Mouse (Mus musculus) heart, embryonic 15.5 days (tissue): Measurements from ENCODE around the gene Fyn. TPM values are rescaled to one million over a fixed set of nuclear protein-coding genes. Genes with fewer than 3 reads are reported as not detected.

ENCODE experiments used
- ATAC-seq: fragments of 200-750 bp; cut with Nextera tagmentation; replicated peaks from 2 replicates; pipeline ENCODE4 v1.8.0; 2017; ENCODE audit warnings: low read depth, moderate TSS enrichment; ENCODE audit not compliant: insufficient number of reproducible peaks, insufficient read depth, low FRiP score
- H3K27ac ChIP-seq: fragments of 300-500 bp; sonication (generic); 2 replicates; pipeline ENCODE4 v1.5.1; 2015; ENCODE audit warnings: mild to moderate bottlenecking, inconsistent platforms
- H3K27me3 ChIP-seq: fragments of 300-500 bp; sonication (generic); 2 replicates; pipeline ENCODE4 v1.6.1; 2015; ENCODE audit warnings: inconsistent platforms
- H3K36me3 ChIP-seq: fragments of 300-500 bp; sonication (generic); 2 replicates; pipeline ENCODE4 v1.6.1; 2015; ENCODE audit warnings: mild to moderate bottlenecking, inconsistent platforms
- H3K4me1 ChIP-seq: fragments of 300-500 bp; sonication (generic); replicated peaks from 2 replicates; pipeline ENCODE4 v1.6.1; 2015; ENCODE audit warnings: inconsistent platforms
- H3K4me2 ChIP-seq: fragments of 300-500 bp; sonication (generic); 2 replicates; pipeline ENCODE4 v1.6.1; 2015; ENCODE audit warnings: inconsistent platforms, mild to moderate bottlenecking, moderate library complexity
- H3K4me3 ChIP-seq: fragments of 300-500 bp; sonication (generic); 2 replicates; pipeline ENCODE4 v1.5.1; 2015; ENCODE audit warnings: mild to moderate bottlenecking, inconsistent platforms
- H3K9ac ChIP-seq: fragments of 300-500 bp; sonication (generic); 2 replicates; pipeline ENCODE4 v1.6.1; 2015; ENCODE audit warnings: mild to moderate bottlenecking, inconsistent platforms
- H3K9me3 ChIP-seq: fragments of 300-500 bp; sonication (generic); replicated peaks from 2 replicates; pipeline ENCODE4 v1.6.1; 2016; ENCODE audit warnings: inconsistent platforms
- WGBS: fragments of 180-500 bp; shearing (Covaris S2); methylation state at CpG from one replicate; pipeline ENCODE4 v1.1.7; 2015; ENCODE audit warnings: mixed read lengths; 5-methylcytosine and 5-hydroxymethylcytosine counted together
- polyA plus RNA-seq: library from polyadenylated mRNA; unstranded; fragments of >200 nt; fragmentation: Nextera tagmentation; extraction: Ambion mirVana; gene quantifications from 2 replicates; pipeline ENCODE4 v1.2.1, GENCODE M21; 2015

Gene Fyn
- polyA plus RNA-seq, 1 experiment from 2014 or later = 12.7 TPM

GRCm38 (mm10) chr10:39516541-39517133 lies 148.0 kb downstream of the Fyn start:
- H3K27me3 ChIP-seq = no peaks in the 10 kb centered on the region
- ATAC-seq = no peak
- H3K36me3 ChIP-seq = peaks cover 4% of the 10 kb centered on the region
- no peak overlapping the region for H3K9ac ChIP-seq
- H3K9me3 ChIP-seq = no peaks in the 10 kb centered on the region
- H3K4me1 ChIP-seq = peaks cover 24% of the 10 kb centered on the region
- no peak overlapping the region for H3K27ac ChIP-seq
- no peak overlapping the region for H3K4me2 ChIP-seq
- WGBS = 80% methylated on average over 6 of the region's 6 CpGs
- H3K4me3 ChIP-seq = no peak overlapping the region

DNA sequence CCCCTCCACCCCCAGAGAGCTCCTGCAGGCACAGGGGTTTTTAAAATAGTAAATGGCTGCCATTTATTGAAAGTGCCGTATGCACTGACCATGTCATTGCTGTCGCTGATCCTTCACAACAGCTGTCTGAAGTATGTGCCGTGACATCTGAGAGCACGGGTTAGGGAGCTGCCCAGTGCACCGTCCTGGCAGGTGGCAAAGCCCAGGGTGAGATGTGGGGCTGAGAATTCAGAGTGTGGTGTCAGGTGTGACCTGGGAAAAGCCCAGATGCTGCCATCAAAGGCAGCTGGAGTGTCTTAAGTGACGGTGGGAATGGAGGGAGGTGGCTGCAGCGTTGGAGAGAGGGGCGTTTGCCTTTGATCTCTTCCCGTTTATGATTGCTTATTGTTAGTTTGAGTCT lies 148.7 kb downstream of the Fyn start:
- WGBS = 67% methylated on average over 9 of the region's 9 CpGs
- Histone ChIP-seq H3K27me3 (no peaks in the 10 kb centered on the region), H3K9ac (no peak overlapping the region), H3K4me1 (peaks cover 31% of the 10 kb centered on the region), H3K27ac (no peak overlapping the region), H3K4me2 (no peak overlapping the region), H3K4me3 (no peak overlapping the region), H3K36me3 (peaks cover 4% of the 10 kb centered on the region), H3K9me3 (no peaks in the 10 kb centered on the region)
- no peak for ATAC-seq

DNA sequence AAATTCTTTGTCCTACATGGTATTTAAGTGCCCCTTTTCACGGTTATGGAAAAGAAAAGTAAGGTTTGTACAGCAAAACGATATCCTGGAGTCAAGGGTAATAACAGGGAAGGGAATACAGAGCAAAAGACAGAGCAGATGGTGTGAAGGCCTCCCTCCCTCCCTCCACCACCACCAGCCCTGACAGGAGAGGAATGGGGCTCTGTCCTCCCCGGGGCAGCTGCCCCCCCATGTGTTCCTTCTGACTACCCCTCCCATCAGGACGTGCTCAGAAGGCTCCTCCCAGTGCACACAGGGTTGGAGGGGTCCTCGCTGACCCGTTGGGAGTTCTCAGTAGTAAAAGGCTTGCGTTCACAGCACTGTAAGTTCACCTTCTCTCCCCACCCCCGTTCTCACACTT lies 149.6 kb downstream of the Fyn start:
- H3K9me3 ChIP-seq = no peaks in the 10 kb centered on the region
- H3K27ac ChIP-seq = peak overlapping the region; percentile 5; the same call in 1 of the 2 replicates
- H3K36me3 ChIP-seq = peaks cover 4% of the 10 kb centered on the region
- ATAC-seq = no peak
- no peak overlapping the region for H3K4me2 ChIP-seq
- WGBS = 62% methylated on average over 8 of the region's 8 CpGs
- H3K4me1 ChIP-seq = peaks cover 34% of the 10 kb centered on the region
- H3K4me3 ChIP-seq = no peak overlapping the region
- no peak overlapping the region for H3K9ac ChIP-seq
- no peaks in the 10 kb centered on the region for H3K27me3 ChIP-seq

DNA sequence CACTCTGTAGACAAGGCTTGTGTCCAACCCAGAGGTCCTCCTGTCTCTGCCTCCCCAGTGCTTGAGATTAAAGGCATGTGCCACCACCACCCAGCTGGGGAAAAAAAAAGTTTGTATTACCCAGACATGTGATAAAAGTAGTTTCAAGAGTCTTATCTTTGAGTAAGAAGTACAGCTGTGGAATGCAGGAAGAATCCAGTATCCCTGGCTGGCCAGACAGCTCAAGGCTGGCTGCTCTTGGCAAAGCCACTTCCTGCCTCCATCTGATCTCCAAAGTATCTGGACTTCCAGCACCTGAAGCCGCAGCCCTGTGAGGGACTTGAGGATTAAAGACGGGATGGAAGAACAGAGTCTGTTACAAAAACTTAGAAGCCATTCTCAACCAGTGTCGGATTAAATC lies 150.2 kb downstream of the Fyn start:
- Histone ChIP-seq H3K4me2 (no peak overlapping the region), H3K27me3 (no peaks in the 10 kb centered on the region), H3K9ac (no peak overlapping the region), H3K36me3 (peaks cover 4% of the 10 kb centered on the region), H3K4me1 (peaks cover 37% of the 10 kb centered on the region), H3K9me3 (no peaks in the 10 kb centered on the region), H3K27ac (peak overlapping the region; percentile 36), H3K4me3 (no peak overlapping the region)
- 55% methylated on average over 3 of the region's 3 CpGs for WGBS
- no peak for ATAC-seq

- no peaks in the 10 kb centered on the region for H3K9me3 ChIP-seq
- peak; percentile 62 for ATAC-seq
- H3K27me3 ChIP-seq = no peaks in the 10 kb centered on the region
- 55% methylated on average over 9 of the region's 9 CpGs for WGBS
- no peak overlapping the region for H3K4me2 ChIP-seq
- no peak overlapping the region for H3K27ac ChIP-seq
- no peak overlapping the region for H3K9ac ChIP-seq
- H3K36me3 ChIP-seq = peaks cover 7% of the 10 kb centered on the region
- H3K4me3 ChIP-seq = no peak overlapping the region
- H3K4me1 ChIP-seq = peaks cover 45% of the 10 kb centered on the region
Measured at GRCm38 (mm10) chr10:39520123-39520989, 151.7 kb downstream of the Fyn start.

- Histone ChIP-seq H3K9me3 (no peaks in the 10 kb centered on the region), H3K36me3 (0 out of 2 replicates have a peak, but pooled peaks cover 3% of the 10 kb centered on the region), H3K27me3 (no peaks in the 10 kb centered on the region), H3K4me2 (no peak overlapping the region), H3K4me3 (no peak overlapping the region), H3K4me1 (peaks cover 45% of the 10 kb centered on the region), H3K27ac (no peak overlapping the region; the same call in 1 of the 2 replicates), H3K9ac (no peak overlapping the region)
- ATAC-seq = no peak
- WGBS = 59% methylated on average over 1 of the region's 1 CpGs
Measured at GRCm38 (mm10) chr10:39521327-39521726, 152.7 kb downstream of the Fyn start.

DNA sequence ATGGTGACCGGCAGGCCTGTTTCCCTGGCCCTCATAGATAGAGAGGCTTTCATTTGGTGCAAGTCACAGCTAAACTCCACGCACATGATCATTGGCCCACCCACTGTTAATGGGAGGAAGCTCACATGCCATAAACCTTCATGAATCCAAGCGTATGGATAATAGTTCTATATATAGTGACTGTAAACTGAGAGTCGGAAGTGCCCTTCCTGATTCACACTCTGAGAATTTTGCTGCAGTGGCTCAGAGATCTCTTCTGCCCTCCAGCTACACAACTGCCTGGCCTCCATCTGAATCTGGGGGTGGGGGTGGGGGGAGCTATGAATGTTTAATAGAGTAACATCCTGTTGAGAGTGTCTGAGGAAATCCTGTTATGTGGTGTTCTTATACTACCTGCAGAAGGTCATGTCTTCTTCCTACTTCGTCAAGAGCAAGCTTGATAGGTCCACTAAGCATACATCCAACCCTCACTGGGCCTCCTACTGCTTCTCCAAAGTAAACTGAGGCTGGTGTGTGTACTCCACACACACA lies 153.3 kb downstream of the Fyn start:
- H3K27ac ChIP-seq = no peak overlapping the region; the same call in 1 of the 2 replicates
- 43% methylated on average over 5 of the region's 5 CpGs for WGBS
- no peaks in the 10 kb centered on the region for H3K27me3 ChIP-seq
- H3K36me3 ChIP-seq = 0 out of 2 replicates have a peak, but pooled peaks cover 3% of the 10 kb centered on the region
- peaks cover 46% of the 10 kb centered on the region for H3K4me1 ChIP-seq
- ATAC-seq = no peak
- H3K4me3 ChIP-seq = no peak overlapping the region
- no peak overlapping the region for H3K9ac ChIP-seq
- no peak overlapping the region for H3K4me2 ChIP-seq
- H3K9me3 ChIP-seq = no peaks in the 10 kb centered on the region

DNA sequence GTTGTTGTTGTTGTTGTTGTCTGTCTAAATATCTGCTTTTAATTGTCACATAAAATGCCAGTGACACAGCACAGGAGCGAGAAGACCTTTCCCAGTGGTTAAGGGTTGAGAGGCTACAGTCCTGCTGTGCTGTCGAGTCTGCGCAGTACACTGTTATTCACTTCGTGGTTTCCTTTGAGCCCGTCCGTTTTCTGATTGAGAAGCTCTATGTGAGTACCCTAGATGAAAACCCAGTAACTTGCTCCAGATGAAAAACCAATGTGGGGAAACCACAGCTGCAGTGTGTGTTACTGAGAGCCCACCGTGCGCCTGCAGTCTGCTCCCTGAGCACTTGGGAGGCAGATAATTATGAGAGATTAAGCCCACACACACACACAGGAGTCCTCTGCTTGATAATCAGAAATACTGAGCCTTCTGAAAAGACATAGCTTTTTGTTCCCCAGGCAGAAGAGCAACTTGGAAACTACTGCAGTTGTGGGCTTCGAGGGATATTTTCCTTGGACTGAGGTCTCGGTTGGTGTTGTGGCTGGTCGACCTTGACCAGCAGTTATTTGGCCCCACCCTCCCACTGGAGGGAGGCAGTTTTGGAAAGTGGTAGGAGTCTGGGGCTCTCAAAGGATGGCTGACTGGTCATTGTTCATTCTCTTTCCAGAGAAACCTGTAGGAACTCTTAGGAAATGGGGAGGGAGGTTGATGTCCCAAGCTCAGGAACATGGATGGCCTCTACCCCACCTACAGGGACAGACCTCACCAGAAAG lies 154.4 kb downstream of the Fyn start:
- no peak for ATAC-seq
- no peak overlapping the region for H3K4me3 ChIP-seq
- H3K36me3 ChIP-seq = 0 out of 2 replicates have a peak, but pooled peaks cover 3% of the 10 kb centered on the region
- 72% methylated on average over 11 of the region's 11 CpGs for WGBS
- no peak overlapping the region for H3K9ac ChIP-seq
- H3K9me3 ChIP-seq = no peaks in the 10 kb centered on the region
- no peaks in the 10 kb centered on the region for H3K27me3 ChIP-seq
- H3K4me1 ChIP-seq = peaks cover 43% of the 10 kb centered on the region
- H3K4me2 ChIP-seq = no peak overlapping the region
- no peak overlapping the region for H3K27ac ChIP-seq

- Histone ChIP-seq H3K27me3 (no peaks in the 10 kb centered on the region), H3K4me3 (no peak overlapping the region), H3K27ac (no peak overlapping the region), H3K4me2 (no peak overlapping the region), H3K36me3 (0 out of 2 replicates have a peak, but pooled peaks cover 3% of the 10 kb centered on the region), H3K9ac (no peak overlapping the region), H3K4me1 (peaks cover 33% of the 10 kb centered on the region), H3K9me3 (no peaks in the 10 kb centered on the region)
- WGBS = 23% methylated on average over 8 of the region's 8 CpGs
- no peak; the same call in 1 of the 2 replicates for ATAC-seq
Measured at GRCm38 (mm10) chr10:39524355-39524754, 155.7 kb downstream of the Fyn start.

- Histone ChIP-seq H3K36me3 (0 out of 2 replicates have a peak, but pooled peaks cover 3% of the 10 kb centered on the region), H3K9me3 (no peaks in the 10 kb centered on the region), H3K4me3 (no peak overlapping the region), H3K4me1 (peaks cover 29% of the 10 kb centered on the region), H3K4me2 (no peak overlapping the region), H3K9ac (no peak overlapping the region), H3K27me3 (no peaks in the 10 kb centered on the region), H3K27ac (no peak overlapping the region)
- 91% methylated on average over 13 of the region's 13 CpGs for WGBS
- ATAC-seq = no peak
Measured at GRCm38 (mm10) chr10:39525431-39525830, 156.8 kb downstream of the Fyn start.

DNA sequence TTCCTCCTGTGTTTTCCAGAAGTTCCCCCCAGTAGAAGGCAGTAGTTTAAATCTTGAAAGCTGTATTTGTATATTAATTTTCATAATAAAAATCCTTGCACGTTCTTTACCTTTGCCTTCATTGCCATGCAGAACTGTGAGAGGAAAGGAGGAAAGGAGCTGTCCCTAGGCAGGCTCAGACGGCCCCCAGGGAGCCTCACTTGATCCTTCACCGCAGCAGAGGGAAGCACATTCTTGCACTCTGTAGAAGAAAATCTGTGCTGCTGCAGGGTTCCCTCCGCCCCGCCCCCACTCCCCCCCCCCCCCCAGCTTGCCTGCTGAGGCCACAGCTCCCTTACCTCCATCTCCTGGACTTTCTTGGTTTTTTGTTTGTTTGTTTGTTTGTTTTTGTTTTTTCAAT lies 158.5 kb downstream of the Fyn start:
- H3K36me3 ChIP-seq = 0 out of 2 replicates have a peak, but pooled peaks cover 3% of the 10 kb centered on the region
- H3K4me2 ChIP-seq = no peak overlapping the region
- peaks cover 27% of the 10 kb centered on the region for H3K4me1 ChIP-seq
- H3K4me3 ChIP-seq = no peak overlapping the region
- 36% methylated on average over 5 of the region's 5 CpGs for WGBS
- no peak overlapping the region for H3K9ac ChIP-seq
- H3K27me3 ChIP-seq = no peaks in the 10 kb centered on the region
- no peaks in the 10 kb centered on the region for H3K9me3 ChIP-seq
- H3K27ac ChIP-seq = no peak overlapping the region
- ATAC-seq = no peak
